Mouse (Mus musculus): ENCODE measurements around the gene Sim2. TPM values are rescaled to one million over a fixed set of nuclear protein-coding genes. Genes with fewer than 3 reads are reported as not detected.

Sim2 gene
- polyA plus RNA-seq, 1 experiment from 2014 or later: 0.04 TPM

GRCm38 (mm10) chr16:94125172-94125981 lies 40.6 kb downstream of the Sim2 start:
- H3K4me2 ChIP-seq: peak overlapping the region; percentile 89
- H3K27ac ChIP-seq (ENCODE audit: low read depth): no peak overlapping the region
- H3K36me3 ChIP-seq (ENCODE audit: insufficient read depth): no peaks in the 10 kb centered on the region
- ATAC-seq (ENCODE audit: insufficient read depth) (peak; percentile 77), DNase-seq (peak; percentile 77)
- H3K9me3 ChIP-seq (ENCODE audit: low read depth, low read length): no peaks in the 10 kb centered on the region
- H3K9ac ChIP-seq: peak overlapping the region; percentile 52
- H3K4me3 ChIP-seq (ENCODE audit: low read depth, low read length): peak overlapping the region; percentile 46
- H3K27me3 ChIP-seq (ENCODE audit: insufficient read depth, low read length): peaks cover 38% of the 10 kb centered on the region
- H3K4me1 ChIP-seq (ENCODE audit: insufficient read depth): peaks cover 11% of the 10 kb centered on the region; the same call in 1 of the 2 replicates
- 1% methylated on average over 83 of the region's 83 CpGs for WGBS
- peak; percentile 18; the same call in 1 of the 2 replicates for TF ChIP-seq CTCF (IDR thresholded peaks at IDR 0.05; ENCODE audit: low read depth)

GRCm38 (mm10) chr16:94126200-94126599 lies 41.5 kb downstream of the Sim2 start:
- TF ChIP-seq CTCF (IDR thresholded peaks at IDR 0.05; ENCODE audit: low read depth): no peak
- Histone ChIP-seq H3K9me3 (ENCODE audit: low read depth, low read length) (no peaks in the 10 kb centered on the region), H3K4me1 (ENCODE audit: insufficient read depth) (peaks cover 11% of the 10 kb centered on the region; the same call in 1 of the 2 replicates), H3K4me2 (peak overlapping the region; percentile 89), H3K9ac (no peak overlapping the region), H3K27me3 (ENCODE audit: insufficient read depth, low read length) (peaks cover 38% of the 10 kb centered on the region), H3K4me3 (ENCODE audit: low read depth, low read length) (no peak overlapping the region; the same call in 1 of the 2 replicates), H3K36me3 (ENCODE audit: insufficient read depth) (no peaks in the 10 kb centered on the region), H3K27ac (ENCODE audit: low read depth) (no peak overlapping the region)
- no peak for DNase-seq
- WGBS: 46% methylated on average over 9 of the region's 9 CpGs
- no peak for ATAC-seq (ENCODE audit: insufficient read depth)

GRCm38 (mm10) chr16:94128236-94128835 lies 43.6 kb downstream of the Sim2 start:
- ATAC-seq (ENCODE audit: insufficient read depth): peak; percentile 36; the same call in 1 of the 2 replicates
- TF ChIP-seq CTCF (IDR thresholded peaks at IDR 0.05; ENCODE audit: low read depth): no peak
- Histone ChIP-seq H3K36me3 (ENCODE audit: insufficient read depth) (no peaks in the 10 kb centered on the region), H3K27ac (ENCODE audit: low read depth) (no peak overlapping the region), H3K9me3 (ENCODE audit: low read depth, low read length) (no peaks in the 10 kb centered on the region), H3K4me1 (ENCODE audit: insufficient read depth) (peaks cover 11% of the 10 kb centered on the region; the same call in 1 of the 2 replicates), H3K4me2 (no peak overlapping the region), H3K9ac (no peak overlapping the region), H3K4me3 (ENCODE audit: low read depth, low read length) (no peak overlapping the region), H3K27me3 (ENCODE audit: insufficient read depth, low read length) (peaks cover 36% of the 10 kb centered on the region)
- 40% methylated on average over 2 of the region's 2 CpGs for WGBS
- DNase-seq: peak; percentile 37

- 58% methylated on average over 10 of the region's 10 CpGs for WGBS
- TF ChIP-seq CTCF (IDR thresholded peaks at IDR 0.05; ENCODE audit: low read depth): no peak
- H3K4me3 ChIP-seq (ENCODE audit: low read depth, low read length): no peak overlapping the region
- no peaks in the 10 kb centered on the region for H3K9me3 ChIP-seq (ENCODE audit: low read depth, low read length)
- H3K36me3 ChIP-seq (ENCODE audit: insufficient read depth): no peaks in the 10 kb centered on the region
- no peak for DNase-seq
- no peak overlapping the region for H3K27ac ChIP-seq (ENCODE audit: low read depth)
- H3K27me3 ChIP-seq (ENCODE audit: insufficient read depth, low read length): no peaks in the 10 kb centered on the region
- no peak for ATAC-seq (ENCODE audit: insufficient read depth)
- no peak overlapping the region for H3K9ac ChIP-seq
- H3K4me2 ChIP-seq: no peak overlapping the region
- H3K4me1 ChIP-seq (ENCODE audit: insufficient read depth): no peaks in the 10 kb centered on the region
These were observed 49.5 kb downstream of the Sim2 start for GRCm38 (mm10) chr16:94134218-94134617.

- no peak for TF ChIP-seq CTCF (IDR thresholded peaks at IDR 0.05; ENCODE audit: low read depth)
- H3K4me2 ChIP-seq: no peak overlapping the region
- no peak overlapping the region for H3K27ac ChIP-seq (ENCODE audit: low read depth)
- H3K4me3 ChIP-seq (ENCODE audit: low read depth, low read length): no peak overlapping the region
- H3K36me3 ChIP-seq (ENCODE audit: insufficient read depth): no peaks in the 10 kb centered on the region
- H3K9ac ChIP-seq: no peak overlapping the region
- H3K9me3 ChIP-seq (ENCODE audit: low read depth, low read length): no peaks in the 10 kb centered on the region
- DNase-seq (no peak), ATAC-seq (ENCODE audit: insufficient read depth) (no peak)
- no peaks in the 10 kb centered on the region for H3K27me3 ChIP-seq (ENCODE audit: insufficient read depth, low read length)
- WGBS: 58% methylated on average over 10 of the region's 10 CpGs
- peaks cover 12% of the 10 kb centered on the region; the same call in 1 of the 2 replicates for H3K4me1 ChIP-seq (ENCODE audit: insufficient read depth)
These were observed 56.0 kb downstream of the Sim2 start for GRCm38 (mm10) chr16:94140746-94141145.

GRCm38 (mm10) chr16:94143325-94143724 lies 58.6 kb downstream of the Sim2 start:
- peaks cover 16% of the 10 kb centered on the region; the same call in 1 of the 2 replicates for H3K4me1 ChIP-seq (ENCODE audit: insufficient read depth)
- DNase-seq: peak; percentile 70
- no peak overlapping the region for H3K27ac ChIP-seq (ENCODE audit: low read depth)
- H3K4me3 ChIP-seq (ENCODE audit: low read depth, low read length): peak overlapping the region; percentile 1; the same call in 1 of the 2 replicates
- no peaks in the 10 kb centered on the region for H3K27me3 ChIP-seq (ENCODE audit: insufficient read depth, low read length)
- H3K9ac ChIP-seq: peak overlapping the region; percentile 38; the same call in 1 of the 2 replicates
- no peak for TF ChIP-seq CTCF (IDR thresholded peaks at IDR 0.05; ENCODE audit: low read depth)
- H3K36me3 ChIP-seq (ENCODE audit: insufficient read depth): no peaks in the 10 kb centered on the region
- 8% methylated on average over 10 of the region's 10 CpGs for WGBS
- H3K4me2 ChIP-seq: peak overlapping the region; percentile 38
- H3K9me3 ChIP-seq (ENCODE audit: low read depth, low read length): no peaks in the 10 kb centered on the region
- ATAC-seq (ENCODE audit: insufficient read depth): peak; percentile 77

- Histone ChIP-seq H3K4me3 (ENCODE audit: low read depth, low read length) (no peak overlapping the region), H3K4me1 (ENCODE audit: insufficient read depth) (peaks cover 19% of the 10 kb centered on the region), H3K27me3 (ENCODE audit: insufficient read depth, low read length) (no peaks in the 10 kb centered on the region), H3K9me3 (ENCODE audit: low read depth, low read length) (no peaks in the 10 kb centered on the region), H3K36me3 (ENCODE audit: insufficient read depth) (no peaks in the 10 kb centered on the region), H3K4me2 (no peak overlapping the region; the same call in 1 of the 2 replicates), H3K27ac (ENCODE audit: low read depth) (peak overlapping the region; percentile 50; the same call in 1 of the 2 replicates), H3K9ac (no peak overlapping the region)
- peak; percentile 39 for DNase-seq
- WGBS: 33% methylated on average over 11 of the region's 11 CpGs
- no peak for TF ChIP-seq CTCF (IDR thresholded peaks at IDR 0.05; ENCODE audit: low read depth)
- no peak for ATAC-seq (ENCODE audit: insufficient read depth)
These were observed 63.4 kb downstream of the Sim2 start for GRCm38 (mm10) chr16:94148139-94148538.
